19 mouse cellular contexts compared by ENCODE assay signal in genomic region chr17:90333445-90333844, GRCm38 (mm10).
DNase-seq lines count a peak whose midpoint lies in the region; TF ChIP-seq lines count a peak whose summit lies in the region.
"Had no signal": no experiment of that assay in that cellular context is flagged by ENCODE, and none has a peak within 500 bp of the region (broad histone marks: within the 10 kb centered on the region; RNA-seq: fewer than 3 reads in every experiment).

No protein-coding gene starts in this region.

- no peak for DNase-seq in layer of hippocampus, adult 2 months (ENCODE audit: low spot score in 2 of 2)
- DNase-seq in layer of hippocampus, postnatal 36 days: no peak
- no peak for DNase-seq in left cerebral cortex, adult 2 months (ENCODE audit: extremely low spot score in 1 of 2, low spot score in 2 of 2)
- no peak for DNase-seq in left cerebral cortex, postnatal 4 days
- DNase-seq in telencephalon, adult 2 months (ENCODE audit: low read depth, low spot score): peak; percentile 61
- no peak for DNase-seq in lung, postnatal 25 days (ENCODE audit: low spot score)
- DNase-seq: adrenal gland, adult 2 months; adrenal gland, postnatal 10 days; adrenal gland, postnatal 25 days; cerebellum, adult 11-12 months; cerebellum, adult 2 months; cerebellum, adult 9-10 months; cerebellum, postnatal 10 days; cerebellum, postnatal 25 days had no signal

- H3K27ac ChIP-seq in layer of hippocampus, adult 2 months: peak overlapping the region; percentile 60; the same call in 1 of the 2 replicates
- H3K27ac ChIP-seq in left cerebral cortex, adult 2 months: peak overlapping the region; percentile 61
- H3K27ac ChIP-seq: embryonic facial prominence, embryonic 10.5 days; embryonic facial prominence, embryonic 12.5 days; forebrain, embryonic 10.5 days; forebrain, embryonic 12.5 days had no signal

- H3K4me3 ChIP-seq in layer of hippocampus, adult 2 months: no peak overlapping the region
- no peak overlapping the region for H3K4me3 ChIP-seq in left cerebral cortex, adult 2 months
- H3K4me3 ChIP-seq: embryonic facial prominence, embryonic 10.5 days; embryonic facial prominence, embryonic 12.5 days; erythroblast, embryonic 14.5 days; forebrain, embryonic 10.5 days; forebrain, embryonic 12.5 days had no signal

- no peak for TF ChIP-seq CTCF in layer of hippocampus, adult 2 months (conservative IDR thresholded peaks at IDR 0.05)
- no peak for TF ChIP-seq CTCF in left cerebral cortex, adult 2 months (IDR thresholded peaks at IDR 0.05)

- intact Hi-C loops in left cerebral cortex, adult 2 months (cut with DNase I): no loop called here
- intact Hi-C loops in left cerebral cortex, postnatal 4 days (cut with DNase I): no loop called here
